Mouse (Mus musculus) bone marrow, adult 2 months (tissue): ENCODE data around the gene Dnmbp. TPM values are rescaled to one million over a fixed set of nuclear protein-coding genes. Genes with fewer than 3 reads are reported as not detected.

Experiments
- H3K27ac ChIP-seq: fragments of 200-500 bp; 2 replicates; pipeline ENCODE4 v1.5.1; 2012; ENCODE audit warnings: low read depth, mild to moderate bottlenecking, control low read depth, inconsistent platforms, low read length; ENCODE audit not compliant: control insufficient read depth, poor library complexity, insufficient read depth
- H3K4me1 ChIP-seq: fragments of 200-500 bp; 2 replicates; pipeline ENCODE4 v1.6.1; 2011; ENCODE audit warnings: low read length; ENCODE audit not compliant: control insufficient read depth, insufficient read depth
- H3K4me3 ChIP-seq: fragments of 200-500 bp; replicated peaks from 2 replicates; pipeline ENCODE3; 2011; ENCODE audit warnings: mild to moderate bottlenecking, low read depth, low read length, control low read depth; ENCODE audit not compliant: control insufficient read depth
- CTCF ChIP-seq: fragments of 200-500 bp; IDR thresholded peaks from 2 replicates; pipeline ENCODE4 v1.5.1; 2011; ENCODE audit warnings: low read length, control low read depth; ENCODE audit not compliant: control insufficient read depth, insufficient read depth
- POLR2A ChIP-seq: fragments of 200-500 bp; IDR thresholded peaks from 2 replicates; pipeline ENCODE4 v1.6.1; 2011; ENCODE audit warnings: low read depth, mild to moderate bottlenecking, control low read depth, low read length, borderline replicate concordance; ENCODE audit not compliant: control insufficient read depth
- WGBS: fragments of 180-500 bp; shearing (Covaris S2); methylation state at CpG from one replicate; pipeline ENCODE4 v1.1.7; 2018; 5-methylcytosine and 5-hydroxymethylcytosine counted together
- polyA plus RNA-seq: library from polyadenylated mRNA; stranded (reverse); fragments of >200 nt; gene quantifications from 2 replicates; pipeline ENCODE4 v1.2.4, GENCODE M21; 2011; ENCODE audit warnings: low replicate concordance; ENCODE audit not compliant: missing spikeins, insufficient read depth, insufficient read length

The Dnmbp gene
- polyA plus RNA-seq, 1 experiment, result 6.1 TPM

GRCm38 (mm10) chr19:43898547-43898946 is 41.4 kb downstream of the Dnmbp start:
- H3K4me1 ChIP-seq, result no peaks in the 10 kb centered on the region
- no peak overlapping the region for H3K4me3 ChIP-seq
- WGBS, result 53% methylated on average over 10 of the region's 10 CpGs
- no peak overlapping the region for H3K27ac ChIP-seq
- TF ChIP-seq CTCF, result no peak
- TF ChIP-seq POLR2A, result no peak

GRCm38 (mm10) chr19:43896441-43896840 is 43.5 kb downstream of the Dnmbp start:
- 84% methylated on average over 14 of the region's 14 CpGs for WGBS
- Histone ChIP-seq H3K4me1 (no peaks in the 10 kb centered on the region), H3K27ac (no peak overlapping the region), H3K4me3 (no peak overlapping the region)
- no peak for TF ChIP-seq POLR2A

- Histone ChIP-seq H3K4me1 (no peaks in the 10 kb centered on the region), H3K4me3 (no peak overlapping the region), H3K27ac (no peak overlapping the region)
- no peak for TF ChIP-seq CTCF
- no peak for TF ChIP-seq POLR2A
- WGBS, result 80% methylated on average over 5 of the region's 5 CpGs
Observed at GRCm38 (mm10) chr19:43895951-43896350, 44.0 kb downstream of the Dnmbp start.

- H3K4me1 ChIP-seq, result no peaks in the 10 kb centered on the region
- 84% methylated on average over 9 of the region's 9 CpGs for WGBS
- no peak overlapping the region for H3K4me3 ChIP-seq
- H3K27ac ChIP-seq, result no peak overlapping the region
- TF ChIP-seq POLR2A (no peak), CTCF (no peak)
Observed at GRCm38 (mm10) chr19:43894821-43895220, 45.2 kb downstream of the Dnmbp start.

- Histone ChIP-seq H3K27ac (no peak overlapping the region), H3K4me1 (no peaks in the 10 kb centered on the region), H3K4me3 (no peak overlapping the region)
- WGBS, result 78% methylated on average over 7 of the region's 7 CpGs
- no peak for TF ChIP-seq POLR2A
- TF ChIP-seq CTCF, result no peak
Observed at GRCm38 (mm10) chr19:43894070-43894469, 45.9 kb downstream of the Dnmbp start.

GRCm38 (mm10) chr19:43890487-43890886 is 49.5 kb downstream of the Dnmbp start:
- Histone ChIP-seq H3K4me1 (no peaks in the 10 kb centered on the region), H3K27ac (no peak overlapping the region), H3K4me3 (no peak overlapping the region)
- no peak for TF ChIP-seq CTCF
- no peak for TF ChIP-seq POLR2A
- 82% methylated on average over 5 of the region's 5 CpGs for WGBS

- no peak for TF ChIP-seq CTCF
- TF ChIP-seq POLR2A, result no peak
- WGBS, result 89% methylated on average over 2 of the region's 2 CpGs
- Histone ChIP-seq H3K27ac (no peak overlapping the region), H3K4me1 (no peaks in the 10 kb centered on the region; the same call in 1 of the 2 replicates), H3K4me3 (no peak overlapping the region)
Observed at GRCm38 (mm10) chr19:43887725-43888124, 52.3 kb downstream of the Dnmbp start.

- Histone ChIP-seq H3K4me3 (no peak overlapping the region), H3K4me1 (no peaks in the 10 kb centered on the region; the same call in 1 of the 2 replicates), H3K27ac (no peak overlapping the region)
- TF ChIP-seq POLR2A, result no peak
- TF ChIP-seq CTCF, result no peak
- 81% methylated on average over 5 of the region's 5 CpGs for WGBS
Observed at GRCm38 (mm10) chr19:43887242-43887641, 52.7 kb downstream of the Dnmbp start.

GRCm38 (mm10) chr19:43886371-43887099 is 53.5 kb downstream of the Dnmbp start:
- H3K4me1 ChIP-seq, result no peaks in the 10 kb centered on the region; the same call in 1 of the 2 replicates
- H3K4me3 ChIP-seq, result no peak overlapping the region
- no peak for TF ChIP-seq CTCF
- TF ChIP-seq POLR2A, result no peak
- no peak overlapping the region for H3K27ac ChIP-seq
- WGBS, result 80% methylated on average over 12 of the region's 12 CpGs
